In the genomic region with DNA sequence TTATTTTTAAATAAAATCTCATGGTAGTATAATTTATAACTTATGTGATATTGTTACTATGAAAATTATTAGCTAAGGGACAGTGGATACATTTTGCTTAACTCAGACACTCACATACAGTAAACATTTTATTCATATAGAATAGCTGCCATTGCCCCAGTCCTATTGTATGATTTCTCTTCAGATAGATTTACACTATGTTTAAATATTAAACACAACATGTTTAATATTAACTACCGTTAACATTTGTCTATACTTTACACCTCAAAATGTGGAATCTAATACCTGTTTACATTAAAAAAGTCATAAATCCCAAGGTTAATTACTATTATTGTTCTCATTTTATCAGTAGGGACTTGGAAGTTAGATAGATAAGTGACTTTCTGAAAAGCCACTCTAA, we compare ENCODE assay signal across 16 mouse cellular contexts.
"Had no signal": no experiment of that assay in that cellular context is flagged by ENCODE, and none has a peak within 500 bp of the region (broad histone marks: within the 10 kb centered on the region; RNA-seq: fewer than 3 reads in every experiment).

No protein-coding gene starts in this region.

- H3K4me2 ChIP-seq: neural tube, embryonic 13.5 days; neural tube, embryonic 15.5 days; stomach, embryonic 15.5 days had no signal

- H3K4me3 ChIP-seq: neural tube, embryonic 13.5 days; neural tube, embryonic 15.5 days; stomach, embryonic 15.5 days had no signal

- H3K4me1 ChIP-seq: stomach, embryonic 15.5 days had no signal

- H3K27me3 ChIP-seq: neural tube, embryonic 13.5 days; neural tube, embryonic 15.5 days; stomach, embryonic 15.5 days had no signal

- H3K9me3 ChIP-seq: neural tube, embryonic 13.5 days; neural tube, embryonic 15.5 days; stomach, embryonic 15.5 days had no signal

- H3K36me3 ChIP-seq: neural tube, embryonic 13.5 days; neural tube, embryonic 15.5 days; stomach, embryonic 15.5 days had no signal

- H3K9ac ChIP-seq: neural tube, embryonic 13.5 days; neural tube, embryonic 15.5 days; stomach, embryonic 15.5 days had no signal

- H3K27ac ChIP-seq: stomach, embryonic 15.5 days; stomach, postnatal 0 days had no signal

- DNase-seq: retina, postnatal 1 day; right cerebral cortex, adult 18-20 months; right cerebral cortex, postnatal 14 days; right cerebral cortex, postnatal 25 days; right cerebral cortex, postnatal 4 days; spleen, adult 18-20 months; thymus, adult 18-20 months; thymus, adult 2 months; thymus, postnatal 14 days; thymus, postnatal 25 days; thymus, postnatal 36 days; thymus, postnatal 4 days had no signal
